Mouse (Mus musculus) neural tube, embryonic 15.5 days (tissue): ENCODE measurements around the gene Hscb. TPM values are rescaled to one million over a fixed set of nuclear protein-coding genes. Genes with fewer than 3 reads are reported as not detected.
A peak's percentile ranks its signal among the peaks of the same experiment; 100 is the strongest.
"Not testable (repeated sequence)": the region's sequence is repeated elsewhere in the genome, so short reads cannot be mapped to it uniquely, and the experiment has no call there.

Experiments used
- ATAC-seq: fragments of 200-750 bp; cut with Nextera tagmentation; 2 replicates; pipeline ENCODE4 v1.8.0; 2017; ENCODE audit warnings: mild to moderate bottlenecking, moderate TSS enrichment, moderate library complexity; ENCODE audit not compliant: low FRiP score
- H3K27ac ChIP-seq: fragments of 300-500 bp; sonication (generic); replicated peaks from 2 replicates; pipeline ENCODE4 v1.5.1; 2015; ENCODE audit warnings: mild to moderate bottlenecking, inconsistent platforms
- H3K27me3 ChIP-seq: fragments of 300-500 bp; sonication (generic); replicated peaks from 2 replicates; pipeline ENCODE4 v1.6.1; 2015; ENCODE audit warnings: inconsistent platforms
- H3K36me3 ChIP-seq: fragments of 300-500 bp; sonication (generic); 2 replicates; pipeline ENCODE4 v1.6.1; 2015; ENCODE audit warnings: inconsistent platforms
- H3K4me1 ChIP-seq: fragments of 300-500 bp; sonication (generic); 2 replicates; pipeline ENCODE4 v1.6.1; 2015; ENCODE audit warnings: inconsistent platforms
- H3K4me2 ChIP-seq: fragments of 300-500 bp; sonication (generic); 2 replicates; pipeline ENCODE4 v1.6.1; 2015; ENCODE audit warnings: inconsistent platforms, mild to moderate bottlenecking, moderate library complexity
- H3K4me3 ChIP-seq: fragments of 300-500 bp; sonication (generic); replicated peaks from 2 replicates; pipeline ENCODE4 v1.5.1; 2015; ENCODE audit warnings: mild to moderate bottlenecking, inconsistent platforms
- H3K9ac ChIP-seq: fragments of 300-500 bp; sonication (generic); replicated peaks from 2 replicates; pipeline ENCODE4 v1.6.1; 2015; ENCODE audit warnings: mild to moderate bottlenecking, inconsistent platforms
- H3K9me3 ChIP-seq: fragments of 300-500 bp; sonication (generic); replicated peaks from 2 replicates; pipeline ENCODE4 v1.6.1; 2016; ENCODE audit warnings: inconsistent platforms
- WGBS: fragments of 180-500 bp; shearing (Covaris S2); methylation state at CpG from one replicate; pipeline ENCODE4 v1.1.7; 2015; ENCODE audit warnings: mixed read lengths; 5-methylcytosine and 5-hydroxymethylcytosine counted together
- polyA plus RNA-seq: library from polyadenylated mRNA; unstranded; fragments of >200 nt; fragmentation: Nextera tagmentation; extraction: Ambion mirVana; gene quantifications from 2 replicates; pipeline ENCODE4 v1.2.1, GENCODE M21; 2015

Gene Hscb
- 10.8 and 15.9 TPM in 2 replicates for polyA plus RNA-seq

DNA sequence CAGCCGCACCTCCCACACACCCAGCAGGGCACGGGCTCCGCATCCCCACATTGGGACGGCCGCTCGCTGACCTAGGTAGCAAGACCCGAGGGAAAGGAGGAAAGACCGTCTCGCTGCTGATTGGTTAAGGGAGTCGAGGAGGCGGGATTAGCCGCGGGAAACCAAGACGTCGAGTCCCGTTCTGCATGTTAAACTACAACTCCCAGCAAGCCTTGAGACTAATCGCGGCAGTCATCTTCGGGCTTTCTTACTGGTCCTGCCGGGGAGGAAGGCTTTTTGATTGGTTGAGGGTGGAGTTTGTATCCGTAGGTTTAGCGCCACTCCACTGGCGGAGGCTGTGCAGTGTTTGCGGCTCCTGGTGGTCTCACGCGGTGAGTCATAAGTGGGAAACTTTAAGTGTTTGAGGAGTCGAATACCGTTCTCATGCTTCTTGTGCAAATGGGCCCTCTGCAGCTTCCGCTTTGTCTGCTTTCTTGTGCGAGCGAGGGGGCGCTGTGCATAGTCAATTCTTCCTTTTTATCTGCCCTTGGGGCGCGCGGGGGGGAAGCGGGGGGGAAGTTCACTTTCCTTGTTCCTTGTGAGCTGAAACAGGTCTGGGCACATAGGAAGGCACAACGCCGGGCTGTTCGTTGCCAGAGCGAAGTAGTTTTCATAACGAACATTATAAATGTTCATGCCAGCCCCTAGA is at the start of gene Hscb, which contains the start of gene Chek2:
TSS of gene Hscb (minus strand) at position 100 of the 688 bp plus-strand sequence.
TSS of gene Chek2 (plus strand) at position 302 of the 688 bp plus-strand sequence.
- Histone ChIP-seq H3K27ac (peak within 1 kb of the TSS; percentile 83), H3K36me3 (no peaks in the 10 kb centered on the region), H3K4me2 (peak within 1 kb of the TSS; percentile 90), H3K9ac (peak within 1 kb of the TSS; percentile 74), H3K27me3 (no peaks in the 10 kb centered on the region), H3K4me1 (peaks cover 20% of the 10 kb centered on the region), H3K9me3 (no peaks in the 10 kb centered on the region), H3K4me3 (peak within 1 kb of the TSS; percentile 86)
- ATAC-seq, result peak; percentile 99
- under 1% methylated on average over 41 of the region's 41 CpGs for WGBS

DNA sequence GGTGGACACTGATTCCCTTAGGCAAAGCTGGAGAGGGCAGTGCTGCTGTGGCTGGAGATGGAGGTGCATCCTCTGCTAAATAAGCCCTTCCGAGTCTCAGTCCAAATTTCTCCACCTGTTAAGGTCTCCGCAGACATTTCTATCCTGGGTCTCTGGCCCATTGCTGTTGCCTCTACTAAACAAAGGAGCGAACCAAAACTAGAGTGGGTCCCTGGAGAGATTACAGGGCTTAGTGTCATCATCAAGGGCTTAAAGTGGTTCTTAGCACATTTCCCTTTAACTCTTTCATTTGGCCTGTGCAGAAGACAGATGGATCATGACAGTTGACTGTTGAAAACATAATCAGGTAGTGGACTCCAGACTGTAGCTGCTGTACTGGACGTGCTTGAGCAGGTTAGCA is 49.0 kb upstream of the Hscb start:
- ATAC-seq, result no peak
- Histone ChIP-seq H3K9ac (no peak overlapping the region), H3K27me3 (no peaks in the 10 kb centered on the region), H3K4me3 (no peak overlapping the region), H3K27ac (no peak overlapping the region), H3K4me2 (no peak overlapping the region), H3K9me3 (no peaks in the 10 kb centered on the region), H3K36me3 (peaks cover 16% of the 10 kb centered on the region), H3K4me1 (no peaks in the 10 kb centered on the region)
- WGBS, result 87% methylated on average over 4 of the region's 4 CpGs

DNA sequence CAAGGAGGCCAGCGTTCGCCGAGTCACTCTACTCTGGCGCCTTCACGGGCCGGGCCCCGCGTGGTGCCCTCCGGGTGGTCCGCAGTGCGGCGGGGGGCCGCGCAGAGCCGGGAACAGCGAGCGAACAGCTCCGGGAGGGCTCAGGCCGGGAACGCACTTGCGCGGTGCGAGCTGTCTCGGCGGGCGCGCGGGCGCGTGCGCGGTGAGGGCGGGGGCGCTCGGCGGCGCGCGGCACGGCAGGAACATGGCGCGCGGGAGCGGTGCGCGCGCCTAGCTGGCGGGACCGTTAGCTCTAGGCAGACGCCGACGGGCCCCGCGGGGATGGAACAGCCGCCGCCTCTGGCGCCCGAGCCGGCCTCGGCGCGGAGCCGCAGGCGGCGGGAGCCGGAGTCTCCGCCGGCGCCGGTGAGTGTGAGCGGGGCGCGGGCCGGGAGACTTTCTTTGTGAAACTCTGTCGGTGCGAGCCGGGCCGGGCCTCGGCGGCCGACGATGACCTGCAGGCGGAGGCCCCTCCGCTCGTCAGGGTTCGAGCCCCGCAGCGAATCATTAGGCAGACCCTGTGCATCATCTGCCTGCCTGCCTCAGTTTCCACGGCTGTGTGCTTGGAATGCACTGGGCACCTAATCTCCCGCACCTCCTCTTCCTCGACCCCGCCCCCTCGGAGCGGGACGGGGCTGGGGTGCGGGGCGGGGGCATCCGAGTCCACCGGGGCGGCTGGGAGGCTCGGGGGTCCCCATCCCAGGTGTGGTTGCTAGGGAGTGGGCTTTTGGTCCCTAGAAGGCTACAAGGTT is 40.2 kb upstream of the Hscb start, which contains the start of gene Ttc28:
TSS of gene Ttc28 (plus strand) at position 220 of the 791 bp plus-strand sequence.
- under 1% methylated on average over 95 of the region's 101 CpGs for WGBS
- peak; percentile 90 for ATAC-seq
- no peaks in the 10 kb centered on the region for H3K9me3 ChIP-seq

DNA sequence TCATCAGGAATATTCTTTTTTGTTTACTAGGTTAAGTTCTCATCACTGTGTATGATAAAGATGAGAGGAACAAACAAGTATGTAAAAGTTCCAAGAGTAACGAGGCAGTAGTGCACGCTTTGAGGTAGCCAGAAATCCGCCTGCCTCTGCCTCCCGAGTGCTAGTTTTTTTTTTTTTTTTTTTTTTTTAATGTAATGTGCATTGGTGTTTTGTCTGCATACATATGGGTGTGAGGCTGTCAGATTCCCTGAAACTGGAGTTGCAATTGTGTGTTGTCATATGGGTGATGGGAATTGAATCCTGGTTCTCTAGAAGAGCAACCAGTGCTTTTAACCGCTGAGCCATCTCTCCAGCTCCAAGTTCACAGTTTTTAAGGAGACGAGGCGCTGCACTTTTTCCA is 39.5 kb upstream of the Hscb start:
- Histone ChIP-seq H3K4me3 (peak overlapping the region; percentile 83), H3K9me3 (no peaks in the 10 kb centered on the region), H3K4me1 (peaks cover 14% of the 10 kb centered on the region), H3K4me2 (peak overlapping the region; percentile 88), H3K27ac (peak overlapping the region; percentile 87), H3K27me3 (no peaks in the 10 kb centered on the region), H3K36me3 (no peaks in the 10 kb centered on the region), H3K9ac (peak overlapping the region; percentile 81)
- 63% methylated on average over 7 of the region's 7 CpGs for WGBS
- ATAC-seq, result 0 out of 2 replicates have a peak, but pooled peaks have one; percentile 2

More for the DNA sequence above, 40.2 kb upstream of the Hscb start, which contains the start of gene Ttc28:
- H3K27me3 ChIP-seq, result no peaks in the 10 kb centered on the region
- peak within 1 kb of the TSS; percentile 81 for H3K9ac ChIP-seq
- no peaks in the 10 kb centered on the region for H3K36me3 ChIP-seq
- H3K27ac ChIP-seq, result peak within 1 kb of the TSS; percentile 87
- peak within 1 kb of the TSS; percentile 83 for H3K4me3 ChIP-seq
- peaks cover 14% of the 10 kb centered on the region for H3K4me1 ChIP-seq
- peak within 1 kb of the TSS; percentile 88 for H3K4me2 ChIP-seq

DNA sequence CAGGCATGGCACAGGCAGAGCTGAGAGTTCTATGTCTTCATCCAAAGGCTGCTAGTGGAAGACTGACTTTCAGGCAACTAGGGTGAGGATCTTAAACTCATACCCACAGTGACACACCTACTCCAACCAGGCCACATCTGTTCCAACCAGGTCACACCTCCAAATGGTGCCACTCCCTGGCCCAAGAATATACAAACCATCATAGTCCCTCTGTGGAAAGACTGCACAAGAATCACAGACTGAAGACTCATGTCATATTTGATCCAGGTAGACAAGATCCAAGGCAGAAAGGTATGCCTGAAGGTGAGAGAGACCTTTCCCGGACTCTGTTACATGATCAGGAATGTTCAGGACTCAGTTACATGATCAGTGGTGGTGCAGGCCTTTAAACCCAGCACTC is 38.9 kb upstream of the Hscb start:
- not testable (repeated sequence) for H3K4me2 ChIP-seq, H3K4me3 ChIP-seq, H3K9me3 ChIP-seq, H3K27me3 ChIP-seq, H3K27ac ChIP-seq, ATAC-seq, H3K36me3 ChIP-seq, H3K9ac ChIP-seq
- WGBS, result 100% methylated on average over 1 of the region's 1 CpGs
- peaks cover 14% of the 10 kb centered on the region for H3K4me1 ChIP-seq

DNA sequence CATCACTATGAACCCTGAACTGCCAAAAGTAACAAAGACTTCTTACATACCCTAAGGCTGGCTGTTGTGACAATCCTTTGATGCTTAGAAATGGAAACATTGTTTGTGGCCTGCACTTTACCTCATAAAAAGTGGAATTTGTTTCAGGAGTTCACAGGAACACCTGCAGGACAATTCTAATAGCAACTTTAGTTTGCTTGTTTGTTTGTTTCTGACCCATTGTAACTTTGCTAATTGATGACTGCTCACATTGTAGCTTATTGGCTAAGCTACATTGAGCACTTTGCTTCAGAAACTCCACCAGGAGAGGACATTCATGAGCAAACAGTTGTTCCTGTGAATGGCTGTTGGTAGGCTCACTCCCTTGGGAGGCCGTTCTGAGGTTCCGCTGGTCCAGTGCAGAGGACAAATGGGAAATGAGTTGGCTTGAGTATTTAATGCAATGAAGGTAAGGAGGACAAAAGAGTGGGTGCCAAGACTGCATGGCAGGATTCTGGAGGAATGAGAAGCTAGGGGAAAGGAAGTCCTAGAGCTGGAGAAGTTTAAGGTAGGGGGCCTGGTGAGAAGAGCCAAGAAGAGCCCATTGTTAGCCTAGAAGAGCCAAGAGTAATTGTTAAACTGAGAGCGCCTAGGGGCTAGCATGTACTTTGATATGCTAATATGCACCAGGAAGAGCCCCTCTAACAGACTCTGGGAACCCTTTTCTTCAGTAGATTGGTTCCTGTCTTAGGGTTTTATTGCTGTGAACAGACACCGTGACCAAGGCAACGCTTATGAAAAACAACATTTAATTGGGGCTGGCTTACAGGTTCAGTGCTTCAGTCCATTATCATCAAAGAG is 38.3 kb upstream of the Hscb start:
- no peaks in the 10 kb centered on the region for H3K9me3 ChIP-seq
- no peaks in the 10 kb centered on the region for H3K36me3 ChIP-seq
- H3K4me2 ChIP-seq, result no peak overlapping the region
- 41% methylated on average over 5 of the region's 5 CpGs for WGBS
- no peak overlapping the region for H3K4me3 ChIP-seq
- peaks cover 19% of the 10 kb centered on the region for H3K4me1 ChIP-seq
- no peaks in the 10 kb centered on the region for H3K27me3 ChIP-seq
- no peak overlapping the region for H3K27ac ChIP-seq
- no peak overlapping the region for H3K9ac ChIP-seq
- no peak for ATAC-seq

DNA sequence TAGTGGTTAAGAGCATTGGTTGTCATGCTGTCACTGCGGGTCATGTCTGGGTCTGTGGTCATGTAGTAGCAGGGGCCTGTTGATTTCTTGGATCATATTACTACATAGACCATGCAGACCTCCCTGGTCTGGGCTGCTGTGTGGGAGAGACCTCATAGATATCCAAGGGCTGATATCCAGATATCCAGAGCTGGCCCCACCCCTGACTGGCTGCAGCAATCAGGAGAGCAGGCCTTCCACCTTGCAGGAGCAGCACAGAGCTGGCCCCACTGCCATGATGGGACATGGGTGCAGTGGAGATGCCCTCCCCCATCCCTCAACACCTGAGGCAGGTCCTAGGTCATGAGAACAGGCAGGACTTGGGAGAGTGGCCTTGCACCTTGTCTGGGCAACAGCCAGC is 35.7 kb upstream of the Hscb start:
- no peak overlapping the region for H3K9ac ChIP-seq
- WGBS, result 92% methylated on average over 1 of the region's 1 CpGs
- peaks cover 14% of the 10 kb centered on the region for H3K4me1 ChIP-seq
- H3K27ac ChIP-seq, result no peak overlapping the region
- no peaks in the 10 kb centered on the region for H3K9me3 ChIP-seq
- H3K4me3 ChIP-seq, result no peak overlapping the region
- H3K27me3 ChIP-seq, result no peaks in the 10 kb centered on the region
- no peak for ATAC-seq
- no peak overlapping the region for H3K4me2 ChIP-seq
- no peaks in the 10 kb centered on the region for H3K36me3 ChIP-seq

DNA sequence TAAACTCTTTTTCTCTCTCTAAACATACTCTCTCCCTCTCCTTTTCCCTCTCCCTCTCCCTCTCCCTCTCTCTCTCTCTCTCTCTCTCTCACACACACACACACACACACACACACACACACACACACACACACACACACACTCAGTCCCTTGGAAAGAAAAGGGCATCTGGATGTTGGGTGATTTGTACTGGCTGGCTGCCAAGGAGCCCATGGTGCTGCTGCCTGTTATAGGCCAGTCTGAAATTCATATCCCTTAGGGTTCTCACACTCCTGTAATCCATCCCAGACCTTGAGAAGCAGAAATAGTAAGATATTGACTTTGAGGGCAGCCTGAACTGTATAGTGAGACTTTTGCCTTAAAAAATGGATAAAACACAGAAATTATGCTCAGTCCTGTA is 35.1 kb upstream of the Hscb start:
- H3K4me2 ChIP-seq, result no peak overlapping the region
- no peak overlapping the region for H3K27ac ChIP-seq
- ATAC-seq, result no peak

DNA sequence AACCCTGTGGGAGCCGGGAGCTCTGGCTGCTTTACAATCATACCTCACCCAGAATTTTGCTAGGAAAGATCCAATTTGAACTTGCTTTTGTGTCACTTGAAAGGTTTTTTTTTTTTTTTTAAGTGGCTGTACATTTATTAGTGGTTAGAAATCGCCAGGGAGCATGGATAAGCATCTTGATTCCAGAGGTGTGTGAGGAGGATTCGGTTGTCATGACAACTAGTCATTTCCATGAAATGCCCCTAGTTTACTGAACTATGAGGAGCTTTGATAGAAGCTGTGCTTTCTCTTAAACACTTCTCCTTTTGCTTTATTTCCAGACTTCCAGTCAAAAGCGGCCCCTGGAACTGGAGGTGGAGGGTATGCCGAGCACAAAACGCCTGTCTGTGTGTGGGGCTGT is 33.6 kb upstream of the Hscb start:
- no peaks in the 10 kb centered on the region for H3K36me3 ChIP-seq
- H3K9me3 ChIP-seq, result no peaks in the 10 kb centered on the region
- no peak for ATAC-seq
- H3K4me1 ChIP-seq, result peaks cover 11% of the 10 kb centered on the region
- H3K9ac ChIP-seq, result no peak overlapping the region
- H3K4me3 ChIP-seq, result no peak overlapping the region
- WGBS, result 45% methylated on average over 6 of the region's 6 CpGs
- peak overlapping the region; percentile 7; the same call in 1 of the 2 replicates for H3K4me2 ChIP-seq
- no peaks in the 10 kb centered on the region for H3K27me3 ChIP-seq
- H3K27ac ChIP-seq, result peak overlapping the region; percentile 65

More for the DNA sequence above, 35.1 kb upstream of the Hscb start:
- no peaks in the 10 kb centered on the region for H3K9me3 ChIP-seq
- H3K36me3 ChIP-seq, result no peaks in the 10 kb centered on the region
- H3K4me1 ChIP-seq, result peaks cover 11% of the 10 kb centered on the region
- no peak overlapping the region for H3K4me3 ChIP-seq
- H3K27me3 ChIP-seq, result no peaks in the 10 kb centered on the region
- H3K9ac ChIP-seq, result no peak overlapping the region

DNA sequence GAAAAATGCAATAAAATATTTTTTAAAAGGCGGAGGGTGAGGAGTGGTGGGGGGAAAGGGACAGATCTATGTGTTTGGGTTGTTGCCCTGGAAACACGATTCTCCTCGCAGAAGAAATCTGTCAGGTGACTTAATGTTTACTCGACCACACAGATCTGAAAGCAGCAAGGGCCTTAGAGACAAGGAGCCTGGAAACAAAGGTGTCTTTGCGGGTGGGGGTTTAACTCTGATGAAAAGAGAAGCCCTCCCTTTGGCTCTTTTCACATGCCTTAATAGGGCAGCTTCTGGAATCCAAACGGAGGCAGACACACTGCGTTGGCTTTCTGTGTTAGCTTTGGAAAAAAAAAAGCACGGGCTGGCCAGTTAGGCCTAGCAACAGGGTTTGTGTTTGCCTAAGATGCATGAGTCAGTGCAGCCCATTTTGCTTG is 29.7 kb upstream of the Hscb start:
- H3K4me1 ChIP-seq, result peaks cover 14% of the 10 kb centered on the region
- no peaks in the 10 kb centered on the region for H3K36me3 ChIP-seq
- H3K9ac ChIP-seq, result no peak overlapping the region
- H3K4me3 ChIP-seq, result no peak overlapping the region
- no peaks in the 10 kb centered on the region for H3K27me3 ChIP-seq
- peak overlapping the region; percentile 64; the same call in 1 of the 2 replicates for H3K27ac ChIP-seq
- no peak for ATAC-seq
- H3K4me2 ChIP-seq, result no peak overlapping the region
- no peaks in the 10 kb centered on the region for H3K9me3 ChIP-seq
- 45% methylated on average over 8 of the region's 8 CpGs for WGBS

DNA sequence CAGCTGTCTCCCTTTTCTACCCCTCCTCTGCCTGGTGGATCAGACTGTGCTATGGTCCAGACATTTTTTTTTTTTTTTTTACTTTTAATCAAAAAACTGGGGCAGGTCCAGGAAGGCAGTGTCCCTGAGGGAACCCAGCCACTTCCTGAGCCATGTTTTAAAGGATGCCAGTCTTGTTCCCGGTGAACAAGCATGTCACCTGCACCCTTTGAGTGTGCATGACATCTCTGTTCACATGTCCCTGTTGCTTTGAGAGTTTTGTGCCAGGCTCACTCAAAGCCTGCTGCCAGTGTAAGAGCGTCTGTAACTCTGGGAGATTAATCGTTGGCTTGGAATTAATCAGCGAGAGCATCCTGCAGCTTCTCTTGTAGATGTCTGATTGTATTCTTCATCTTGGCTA is 28.9 kb upstream of the Hscb start:
- Histone ChIP-seq H3K4me3 (no peak overlapping the region), H3K27me3 (no peaks in the 10 kb centered on the region), H3K4me2 (no peak overlapping the region), H3K27ac (peak overlapping the region; percentile 64; the same call in 1 of the 2 replicates), H3K9me3 (no peaks in the 10 kb centered on the region), H3K4me1 (peaks cover 14% of the 10 kb centered on the region), H3K9ac (no peak overlapping the region), H3K36me3 (no peaks in the 10 kb centered on the region)
- WGBS, result 53% methylated on average over 4 of the region's 4 CpGs
- no peak for ATAC-seq
